Mouse (Mus musculus): ENCODE results near the gene Stmnd1.

DNA sequence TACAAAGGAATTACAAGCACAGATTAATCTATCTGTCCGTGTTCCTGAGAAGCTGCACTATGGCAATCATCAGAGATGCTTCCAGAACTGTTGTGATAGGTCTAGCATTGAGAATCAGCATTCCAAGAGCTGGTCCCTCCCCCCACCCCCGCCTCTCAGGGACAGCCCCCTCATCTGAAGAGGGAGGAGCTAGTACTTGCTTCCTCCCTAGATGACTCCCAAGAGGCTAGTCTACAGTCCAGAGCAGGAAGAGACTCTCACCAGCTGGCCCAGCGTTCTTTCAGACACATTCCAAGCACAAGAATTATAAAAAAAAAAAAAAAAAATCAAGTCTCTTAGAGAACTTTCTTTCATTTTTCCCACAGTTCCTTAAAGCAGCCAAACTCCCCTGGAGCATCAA, 5.2 kb upstream of the Stmnd1 start:
- TF ChIP-seq POLR2A (IDR thresholded peaks at IDR 0.05; ENCODE audit: borderline replicate concordance, insufficient read depth, low read length) = no peak
- TF ChIP-seq CTCF (IDR thresholded peaks at IDR 0.05; ENCODE audit: borderline replicate concordance, insufficient read depth, low read depth, low read length) = no peak
